Mouse (Mus musculus): ENCODE data around the gene Dennd4b. TPM values are rescaled to one million over a fixed set of nuclear protein-coding genes. Genes with fewer than 3 reads are reported as not detected.

Gene Dennd4b
- 47.7 and 52.9 TPM in 2 replicates for polyA plus RNA-seq (2012; ENCODE audit: insufficient read depth, insufficient read length, missing spikeins)

- Histone ChIP-seq H3K4me3 (ENCODE audit: insufficient read depth, low read length) (peak within 1 kb of the TSS; percentile 86), H3K4me1 (ENCODE audit: control insufficient read depth, insufficient read depth, low read length) (peaks cover 20% of the 10 kb centered on the region), H3K27ac (ENCODE audit: insufficient read depth, low read depth, low read length) (peak within 1 kb of the TSS; percentile 100)
- TF ChIP-seq CTCF (IDR thresholded peaks at IDR 0.05; ENCODE audit: low read depth, low read length), result peak; percentile 97
- TF ChIP-seq POLR2A (IDR thresholded peaks at IDR 0.05; ENCODE audit: borderline replicate concordance, low read depth, low read length), result no peak
Observed at GRCm38 (mm10) chr3:90265034-90265931, at the start of gene Dennd4b. Gene Dennd4b, plus strand, starts transcription at chr3:90265185.

DNA sequence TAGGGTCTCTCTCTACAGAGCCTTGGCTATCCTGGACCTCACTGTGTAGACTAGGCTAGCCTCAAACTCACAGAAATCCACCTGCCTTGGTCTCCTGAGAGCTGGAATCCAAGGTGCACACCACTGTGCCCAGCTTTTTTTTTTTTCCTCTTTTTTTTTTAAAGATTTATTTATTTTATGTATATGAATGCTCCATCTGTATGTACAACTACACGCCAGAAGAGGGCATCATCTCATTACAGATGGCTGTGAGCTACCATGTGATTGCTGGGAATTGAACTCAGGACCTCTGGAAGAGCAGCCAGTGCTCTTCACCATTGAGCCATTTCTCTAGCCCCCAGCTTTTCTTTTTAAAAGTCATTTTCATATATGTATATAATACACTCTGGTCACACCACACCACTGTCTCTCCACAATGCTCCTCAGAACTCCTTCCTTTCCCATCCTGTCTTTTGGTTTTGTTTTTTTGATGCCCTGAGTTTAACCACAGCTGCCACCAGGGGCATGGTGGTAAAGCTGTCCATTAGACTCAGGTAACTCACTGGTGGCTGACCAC, 49.1 kb upstream of the Dennd4b start:
- Histone ChIP-seq H3K4me3 (ENCODE audit: insufficient read depth, low read length) (no peak overlapping the region), H3K4me1 (ENCODE audit: control insufficient read depth, insufficient read depth, low read length) (peaks cover 15% of the 10 kb centered on the region), H3K27ac (ENCODE audit: insufficient read depth, low read depth, low read length) (no peak overlapping the region)
- no peak for TF ChIP-seq POLR2A (IDR thresholded peaks at IDR 0.05; ENCODE audit: borderline replicate concordance, low read depth, low read length)
- no peak for TF ChIP-seq CTCF (IDR thresholded peaks at IDR 0.05; ENCODE audit: low read depth, low read length)

GRCm38 (mm10) chr3:90220088-90220487, 44.9 kb upstream of the Dennd4b start:
- TF ChIP-seq POLR2A (IDR thresholded peaks at IDR 0.05; ENCODE audit: borderline replicate concordance, low read depth, low read length) (no peak), CTCF (IDR thresholded peaks at IDR 0.05; ENCODE audit: low read depth, low read length) (no peak)
- H3K27ac ChIP-seq (ENCODE audit: insufficient read depth, low read depth, low read length), result 0 out of 2 replicates have a peak overlapping the region, but pooled peaks have one; percentile 7
- H3K4me3 ChIP-seq (ENCODE audit: insufficient read depth, low read length), result peak overlapping the region; percentile 46
- H3K4me1 ChIP-seq (ENCODE audit: control insufficient read depth, insufficient read depth, low read length), result peaks cover 6% of the 10 kb centered on the region

GRCm38 (mm10) chr3:90220531-90220951, 44.4 kb upstream of the Dennd4b start:
- TF ChIP-seq CTCF (IDR thresholded peaks at IDR 0.05; ENCODE audit: low read depth, low read length), result no peak
- no peak for TF ChIP-seq POLR2A (IDR thresholded peaks at IDR 0.05; ENCODE audit: borderline replicate concordance, low read depth, low read length)
- Histone ChIP-seq H3K4me1 (ENCODE audit: control insufficient read depth, insufficient read depth, low read length) (peaks cover 6% of the 10 kb centered on the region), H3K4me3 (ENCODE audit: insufficient read depth, low read length) (peak overlapping the region; percentile 46), H3K27ac (ENCODE audit: insufficient read depth, low read depth, low read length) (peak overlapping the region; percentile 7; the same call in 1 of the 2 replicates)

DNA sequence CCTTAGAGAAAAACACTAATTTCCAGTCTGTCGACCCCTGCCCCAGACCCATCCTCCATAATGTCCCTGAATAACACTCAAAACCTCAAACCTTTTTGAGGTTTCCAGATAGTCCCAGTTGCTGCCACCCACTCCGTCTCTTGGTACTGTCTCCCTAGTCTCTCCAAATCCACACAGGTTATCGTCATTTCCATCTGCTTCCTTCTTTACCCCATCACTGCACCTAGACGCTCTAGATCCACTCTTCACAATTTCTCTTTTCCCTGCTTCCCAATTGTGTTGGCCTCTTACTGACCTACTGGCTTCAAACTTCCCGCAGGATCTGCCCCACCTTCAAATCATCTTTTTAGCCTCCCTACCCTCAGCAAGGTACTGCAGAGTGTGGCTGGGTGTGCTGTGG, 43.9 kb upstream of the Dennd4b start:
- TF ChIP-seq CTCF (IDR thresholded peaks at IDR 0.05; ENCODE audit: low read depth, low read length) (no peak), POLR2A (IDR thresholded peaks at IDR 0.05; ENCODE audit: borderline replicate concordance, low read depth, low read length) (no peak)
- H3K4me3 ChIP-seq (ENCODE audit: insufficient read depth, low read length), result no peak overlapping the region
- peaks cover 6% of the 10 kb centered on the region for H3K4me1 ChIP-seq (ENCODE audit: control insufficient read depth, insufficient read depth, low read length)
- H3K27ac ChIP-seq (ENCODE audit: insufficient read depth, low read depth, low read length), result no peak overlapping the region

- Histone ChIP-seq H3K4me3 (ENCODE audit: insufficient read depth, low read length) (no peak overlapping the region), H3K4me1 (ENCODE audit: control insufficient read depth, insufficient read depth, low read length) (peaks cover 6% of the 10 kb centered on the region), H3K27ac (ENCODE audit: insufficient read depth, low read depth, low read length) (no peak overlapping the region)
- no peak for TF ChIP-seq POLR2A (IDR thresholded peaks at IDR 0.05; ENCODE audit: borderline replicate concordance, low read depth, low read length)
- TF ChIP-seq CTCF (IDR thresholded peaks at IDR 0.05; ENCODE audit: low read depth, low read length), result no peak
Observed at GRCm38 (mm10) chr3:90222455-90222854, 42.5 kb upstream of the Dennd4b start.

- Histone ChIP-seq H3K27ac (ENCODE audit: insufficient read depth, low read depth, low read length) (no peak overlapping the region), H3K4me3 (ENCODE audit: insufficient read depth, low read length) (no peak overlapping the region), H3K4me1 (ENCODE audit: control insufficient read depth, insufficient read depth, low read length) (peaks cover 6% of the 10 kb centered on the region)
- no peak for TF ChIP-seq CTCF (IDR thresholded peaks at IDR 0.05; ENCODE audit: low read depth, low read length)
- no peak for TF ChIP-seq POLR2A (IDR thresholded peaks at IDR 0.05; ENCODE audit: borderline replicate concordance, low read depth, low read length)
Observed at GRCm38 (mm10) chr3:90222941-90223340, 42.0 kb upstream of the Dennd4b start.

GRCm38 (mm10) chr3:90224331-90224730, 40.7 kb upstream of the Dennd4b start:
- Histone ChIP-seq H3K4me3 (ENCODE audit: insufficient read depth, low read length) (no peak overlapping the region), H3K4me1 (ENCODE audit: control insufficient read depth, insufficient read depth, low read length) (peaks cover 6% of the 10 kb centered on the region), H3K27ac (ENCODE audit: insufficient read depth, low read depth, low read length) (no peak overlapping the region)
- TF ChIP-seq POLR2A (IDR thresholded peaks at IDR 0.05; ENCODE audit: borderline replicate concordance, low read depth, low read length) (no peak), CTCF (IDR thresholded peaks at IDR 0.05; ENCODE audit: low read depth, low read length) (no peak)

GRCm38 (mm10) chr3:90231075-90231474, 33.9 kb upstream of the Dennd4b start:
- peak overlapping the region; percentile 95 for H3K4me3 ChIP-seq (ENCODE audit: insufficient read depth, low read length)
- no peak overlapping the region for H3K27ac ChIP-seq (ENCODE audit: insufficient read depth, low read depth, low read length)
- TF ChIP-seq POLR2A (IDR thresholded peaks at IDR 0.05; ENCODE audit: borderline replicate concordance, low read depth, low read length) (no peak), CTCF (IDR thresholded peaks at IDR 0.05; ENCODE audit: low read depth, low read length) (no peak)
- H3K4me1 ChIP-seq (ENCODE audit: control insufficient read depth, insufficient read depth, low read length), result peaks cover 2% of the 10 kb centered on the region; the same call in 1 of the 2 replicates

All from bone marrow macrophage, adult 2 months (primary cell).